Mouse (Mus musculus) frontal cortex, postnatal 14 days (tissue): ENCODE data around the gene Elfn1.
"Not testable (repeated sequence)": the region's sequence is repeated elsewhere in the genome, so short reads cannot be mapped to it uniquely, and the experiment has no call there.

Experiments
- DNase-seq, 2 experiments: peaks; one replicate each; pipeline ENCODE4 v3.0.0; 2022; ENCODE audit warnings: low spot score in 2 of 2

The Elfn1 gene

DNA sequence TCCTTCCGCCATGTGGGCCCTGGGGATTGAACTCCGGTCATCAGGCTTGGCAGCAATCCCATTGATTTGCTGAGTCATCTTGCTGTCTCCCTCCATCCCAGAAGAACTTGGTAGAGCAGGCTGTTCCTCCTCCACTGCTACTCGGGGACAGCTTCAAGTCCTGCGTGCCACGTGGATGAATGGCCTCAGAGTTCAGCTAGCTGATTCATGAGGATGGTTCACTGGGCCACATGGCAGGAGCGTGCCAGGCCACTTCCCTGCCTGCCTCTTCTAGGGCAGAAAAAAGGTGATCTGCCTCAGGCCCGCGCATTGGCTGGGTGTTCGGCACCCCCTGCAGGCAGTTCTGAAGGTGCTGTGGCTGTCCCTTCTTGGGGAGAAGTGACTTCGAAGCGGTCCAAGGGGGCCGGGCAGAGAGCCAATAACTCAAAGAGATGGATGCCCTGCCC lies 62.5 kb downstream of the Elfn1 start:
- DNase-seq, result no peak

DNA sequence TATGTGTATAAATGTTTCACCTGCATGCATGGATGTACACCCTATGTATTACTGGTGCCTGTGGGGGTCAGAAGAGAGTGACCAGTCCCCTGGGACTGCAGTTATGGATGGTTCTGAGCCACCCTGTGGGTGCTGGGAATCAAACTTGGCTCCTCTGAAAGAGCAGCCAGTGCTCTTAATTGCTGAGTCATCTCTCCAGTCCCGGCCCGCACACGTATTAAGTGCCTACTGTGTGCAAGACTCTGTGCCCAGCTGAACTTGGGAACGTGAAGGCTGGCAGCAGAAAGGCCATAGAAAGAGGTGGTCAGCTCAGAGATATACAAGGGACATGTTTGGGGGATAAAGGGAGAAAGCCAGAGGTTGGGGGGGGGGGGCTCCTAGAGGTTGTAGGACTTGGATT lies 68.8 kb downstream of the Elfn1 start:
- no peak for DNase-seq

DNA sequence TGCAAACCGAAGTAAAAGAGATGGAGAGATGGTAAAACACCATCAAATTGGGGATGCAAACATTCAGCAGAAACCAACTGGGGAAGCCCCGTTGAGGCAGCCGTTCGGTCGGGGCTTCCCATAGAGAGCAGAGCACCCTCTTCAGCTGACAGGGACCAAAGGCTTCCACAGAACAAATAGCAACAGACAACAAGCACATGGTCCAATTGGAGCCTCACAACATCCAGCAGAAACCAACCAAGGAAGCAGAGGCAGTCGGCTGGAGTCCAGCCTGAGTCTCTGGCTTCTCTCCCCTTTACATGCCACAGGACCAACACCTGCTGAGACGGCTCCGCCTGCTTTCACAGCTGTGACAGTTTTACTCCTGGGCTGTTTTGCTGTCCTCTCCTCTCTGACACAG lies 69.7 kb downstream of the Elfn1 start:
- no peak for DNase-seq

DNA sequence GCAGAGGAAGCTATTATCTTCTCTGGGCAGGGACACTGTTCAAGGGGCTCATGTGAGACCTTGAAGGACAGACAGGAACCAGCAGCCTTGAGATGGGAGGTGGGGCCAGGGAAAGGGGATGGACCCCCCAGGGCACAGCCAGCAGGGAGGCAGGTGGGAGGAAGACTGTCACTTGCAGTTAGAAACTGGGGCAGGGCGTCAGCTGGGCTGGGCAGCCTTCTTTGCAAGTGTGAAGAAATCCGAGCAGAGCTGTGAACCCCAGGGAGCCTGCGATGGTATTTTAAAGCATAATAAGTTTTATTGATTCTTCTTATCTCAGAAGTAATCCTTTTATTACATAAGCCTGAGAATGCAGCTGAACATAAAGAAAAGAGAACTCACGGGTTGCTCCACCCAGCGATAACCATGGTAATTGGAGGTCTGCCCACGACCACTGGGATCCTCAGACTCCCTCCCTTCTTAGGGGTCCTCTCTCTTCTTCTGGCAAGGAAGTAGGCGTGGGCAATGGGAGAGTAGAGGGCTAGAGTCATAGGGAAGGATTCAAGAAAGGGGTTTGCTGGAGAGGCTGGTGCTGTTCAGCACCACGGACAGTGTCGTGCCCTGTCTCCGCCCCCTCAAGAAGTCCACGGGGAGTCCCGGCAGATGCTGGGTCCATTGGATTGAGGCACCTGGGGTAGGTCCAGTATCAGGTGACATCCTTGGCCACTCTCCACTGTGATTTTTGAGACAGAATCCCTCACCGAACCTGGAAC lies 71.0 kb downstream of the Elfn1 start:
- DNase-seq, result no peak

DNA sequence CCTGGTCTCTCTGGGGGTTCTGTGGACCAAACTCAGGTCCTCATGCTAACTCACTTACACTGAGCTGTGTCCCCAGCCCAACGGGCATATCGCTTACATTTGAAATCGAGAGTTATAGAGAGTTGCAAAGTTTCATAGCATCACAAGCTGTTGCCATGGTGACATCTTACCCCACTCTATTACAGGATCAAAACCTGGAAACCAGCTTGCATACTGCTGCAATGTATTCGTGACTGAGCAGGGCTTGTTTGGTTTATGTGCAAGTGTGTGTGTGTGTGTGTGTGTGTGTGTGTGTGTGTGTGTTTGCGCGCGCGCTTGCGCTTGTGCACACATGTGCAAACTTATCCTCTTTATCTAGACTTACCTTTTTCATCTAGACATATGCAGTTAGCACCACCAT lies 71.6 kb downstream of the Elfn1 start:
- no peak for DNase-seq

DNA sequence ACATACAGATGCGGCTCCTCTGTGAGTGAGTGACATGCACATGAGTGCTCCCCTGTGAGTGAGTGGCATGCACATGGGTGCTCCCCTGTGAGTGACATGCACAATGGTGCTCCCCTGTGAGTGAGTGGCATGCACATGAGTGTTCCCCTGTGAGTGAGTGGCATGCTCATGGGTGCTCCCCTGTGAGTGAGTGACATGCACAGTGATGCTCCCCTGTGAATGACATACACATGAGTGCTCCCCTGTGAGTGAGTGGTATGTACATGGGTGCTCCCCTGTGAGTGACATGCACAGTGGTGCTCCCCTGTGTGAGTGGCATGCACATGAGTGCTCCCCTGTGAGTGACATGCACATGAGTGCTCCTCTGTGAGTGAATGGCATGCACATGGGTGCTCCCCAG lies 74.2 kb downstream of the Elfn1 start:
- DNase-seq, result no peak

DNA sequence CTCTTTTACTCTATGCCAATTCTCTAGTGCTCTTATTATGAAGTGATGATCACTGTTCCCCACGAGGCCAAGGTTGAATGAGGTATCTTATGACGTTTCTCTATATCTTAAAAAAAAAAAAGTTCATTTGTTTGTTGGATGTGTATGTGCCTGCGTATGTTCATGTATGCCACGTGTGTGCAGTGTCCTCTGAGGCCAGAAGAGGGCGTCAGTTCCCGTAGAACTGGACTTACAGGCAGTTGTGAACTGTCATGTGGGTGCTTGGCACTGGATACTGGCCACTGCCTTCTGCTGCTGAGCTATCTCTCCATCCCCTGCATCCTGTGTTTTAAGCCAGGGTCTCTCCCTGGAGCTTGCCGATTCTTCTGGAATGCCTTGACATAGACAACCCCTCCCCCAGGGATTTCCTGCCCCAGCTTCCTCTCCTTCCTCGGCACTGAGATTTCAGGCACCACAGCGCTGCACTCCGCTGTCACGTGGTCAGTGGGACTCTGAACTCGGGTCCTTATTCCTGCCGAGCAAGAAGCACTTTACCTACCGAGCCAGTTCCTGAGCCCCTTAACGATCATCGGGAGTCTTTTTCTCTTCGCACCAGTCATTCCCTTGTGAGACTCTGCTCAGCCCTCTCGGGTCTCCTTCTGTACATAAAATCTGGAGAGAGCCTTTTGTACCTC lies 77.5 kb downstream of the Elfn1 start:
- no peak for DNase-seq

DNA sequence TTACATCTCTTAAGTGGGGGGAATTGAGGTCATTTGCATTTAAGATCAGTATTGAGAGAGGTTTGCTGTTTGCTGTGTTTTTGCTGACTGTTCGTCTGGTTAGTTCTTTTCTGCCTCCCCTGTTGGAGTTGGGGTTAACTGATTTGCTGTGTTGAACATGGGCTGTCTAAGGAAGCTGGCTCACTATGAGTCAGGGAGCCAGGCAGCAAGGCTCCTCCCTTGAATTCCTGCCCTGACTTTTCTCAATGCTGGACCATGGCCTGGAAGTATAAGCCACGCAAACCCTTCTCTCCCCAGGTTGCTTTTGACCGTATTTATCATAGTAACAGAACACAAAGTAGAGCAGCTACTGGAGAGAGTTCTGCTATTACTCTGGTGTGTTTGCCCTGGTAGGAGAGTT lies 83.8 kb downstream of the Elfn1 start:
- no peak for DNase-seq

DNA sequence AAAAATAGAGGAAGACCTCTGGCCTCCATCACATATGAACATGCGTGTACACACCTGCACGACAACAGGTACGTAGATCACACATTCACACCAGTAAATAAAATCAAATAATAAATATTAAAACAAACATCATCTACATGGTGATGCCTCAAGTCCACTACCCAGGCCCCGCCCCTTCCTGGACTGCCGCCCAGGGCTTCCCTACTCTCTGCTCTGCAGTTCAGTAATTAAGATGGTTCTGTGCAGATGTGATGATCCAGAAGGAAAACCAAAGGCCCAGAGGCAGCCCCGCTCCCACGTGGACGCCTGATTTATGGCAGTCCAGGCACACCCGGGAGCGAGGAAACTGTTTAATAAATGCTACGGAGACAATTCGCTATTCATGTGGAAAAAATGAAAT lies 90.6 kb downstream of the Elfn1 start:
- not testable (repeated sequence) for DNase-seq

DNA sequence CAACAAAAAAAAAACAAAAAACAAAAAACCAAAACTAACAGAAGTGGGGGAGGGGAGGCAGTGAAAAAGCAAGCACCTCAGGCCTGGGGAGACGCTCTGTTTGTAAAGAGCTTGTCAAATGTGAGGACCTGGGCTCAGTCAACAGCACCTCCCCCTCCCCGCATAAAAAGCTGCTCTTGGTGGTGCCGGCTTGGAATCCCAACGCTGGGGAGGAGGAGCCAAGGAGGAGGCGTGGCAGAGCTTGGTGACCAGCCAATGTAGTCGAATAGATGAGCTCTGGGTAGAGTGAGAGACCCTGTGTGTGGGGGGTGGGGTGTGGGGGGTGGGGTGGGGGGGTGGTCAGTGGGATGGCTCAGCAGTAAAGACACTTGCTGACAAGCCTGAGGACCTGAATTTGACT lies 91.2 kb downstream of the Elfn1 start:
- no peak for DNase-seq

DNA sequence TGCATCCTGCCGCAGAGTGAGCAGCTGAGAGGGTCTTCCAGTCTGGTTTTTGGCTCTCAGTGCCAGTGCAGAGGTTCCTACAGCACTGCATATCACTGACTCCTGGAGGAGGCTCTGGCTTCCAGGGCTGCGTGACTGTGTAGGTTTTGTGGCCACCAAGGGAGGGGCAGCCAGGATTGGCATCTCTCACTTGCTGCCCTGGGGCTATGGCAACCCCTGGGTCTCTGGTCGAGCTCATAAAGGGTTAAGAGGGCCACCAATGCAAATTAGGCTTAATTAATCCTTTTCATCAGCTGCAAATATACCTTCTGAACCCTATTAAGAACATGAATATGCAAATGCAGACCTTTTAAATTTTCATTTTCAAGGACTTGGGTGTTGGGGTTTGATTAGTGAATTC lies 94.8 kb downstream of the Elfn1 start:
- DNase-seq, result no peak

DNA sequence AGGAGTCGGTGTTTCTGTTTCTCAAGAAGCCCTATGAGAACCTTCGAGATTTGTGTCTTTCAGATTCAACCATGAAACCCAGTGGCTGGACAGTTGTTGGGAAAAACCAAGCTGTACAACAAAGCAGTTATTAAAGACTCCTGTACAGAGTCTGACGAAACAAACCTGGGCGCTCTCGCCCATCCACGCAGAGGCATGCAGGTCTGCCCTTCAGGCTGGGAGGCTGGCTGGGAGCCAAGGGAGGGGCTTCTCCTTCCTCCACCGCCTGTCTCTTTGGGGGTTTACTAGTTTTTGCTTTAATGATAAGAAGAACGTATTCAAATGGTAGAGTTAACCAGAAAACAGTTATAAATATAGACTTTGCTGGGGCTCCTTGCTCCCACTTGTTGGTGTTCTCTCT lies 99.1 kb downstream of the Elfn1 start:
- DNase-seq, result no peak

DNA sequence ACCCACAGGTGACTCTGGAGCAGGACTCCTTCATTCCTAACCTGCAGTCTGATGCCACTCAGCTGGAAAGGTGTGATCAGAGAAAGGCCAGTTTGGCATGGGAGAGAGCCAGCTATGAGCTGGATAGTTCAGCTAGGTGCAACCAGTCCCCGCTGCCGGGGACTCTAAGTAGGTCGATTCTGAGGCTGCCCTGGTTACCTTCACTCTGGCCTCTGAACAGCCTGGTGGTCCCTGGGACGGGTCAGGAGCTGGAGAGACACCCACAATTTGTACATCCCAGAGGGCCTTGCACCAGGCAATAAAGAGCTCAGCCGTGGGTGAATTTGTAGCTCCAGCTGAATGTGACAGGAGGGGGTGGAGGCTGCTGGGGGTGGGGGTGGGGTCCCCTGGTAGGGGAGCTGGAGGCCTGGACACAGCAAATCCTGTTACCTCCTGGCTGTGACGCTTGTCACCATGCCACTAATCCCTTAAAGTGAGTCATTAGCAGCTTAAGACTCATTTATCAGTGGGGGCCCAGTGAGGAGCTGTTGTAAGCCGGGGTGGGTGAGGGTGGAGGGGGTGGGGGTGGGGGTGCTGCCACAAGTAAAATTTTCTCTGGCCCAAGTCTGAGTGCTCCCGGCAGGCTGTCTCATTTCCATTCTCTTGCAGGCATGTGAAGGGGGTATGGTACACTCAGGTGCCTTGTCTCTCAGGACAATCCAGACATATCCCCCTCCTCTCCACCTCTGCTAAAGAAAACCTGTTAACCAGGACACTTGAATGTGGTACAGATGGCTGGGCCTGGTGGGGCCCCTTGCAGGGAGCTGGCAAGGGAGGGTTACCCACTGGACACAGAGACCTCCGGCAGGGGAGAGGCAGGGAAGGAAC lies 100.1 kb downstream of the Elfn1 start:
- DNase-seq, result no peak

DNA sequence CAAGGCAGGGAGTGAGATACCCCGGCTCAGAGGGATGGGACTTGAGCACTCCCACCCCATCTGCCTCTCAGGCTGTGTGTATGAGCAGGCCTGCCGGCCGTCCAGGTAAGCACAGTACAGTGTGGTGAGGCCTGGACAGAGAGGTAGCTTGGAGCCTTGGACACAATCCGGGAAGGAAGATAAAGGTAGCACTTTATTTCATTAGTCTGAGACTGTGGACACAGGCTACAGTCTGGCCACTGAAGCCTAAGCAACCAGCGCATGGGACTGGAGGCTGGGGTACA lies 100.7 kb downstream of the Elfn1 start:
- DNase-seq, result no peak

DNA sequence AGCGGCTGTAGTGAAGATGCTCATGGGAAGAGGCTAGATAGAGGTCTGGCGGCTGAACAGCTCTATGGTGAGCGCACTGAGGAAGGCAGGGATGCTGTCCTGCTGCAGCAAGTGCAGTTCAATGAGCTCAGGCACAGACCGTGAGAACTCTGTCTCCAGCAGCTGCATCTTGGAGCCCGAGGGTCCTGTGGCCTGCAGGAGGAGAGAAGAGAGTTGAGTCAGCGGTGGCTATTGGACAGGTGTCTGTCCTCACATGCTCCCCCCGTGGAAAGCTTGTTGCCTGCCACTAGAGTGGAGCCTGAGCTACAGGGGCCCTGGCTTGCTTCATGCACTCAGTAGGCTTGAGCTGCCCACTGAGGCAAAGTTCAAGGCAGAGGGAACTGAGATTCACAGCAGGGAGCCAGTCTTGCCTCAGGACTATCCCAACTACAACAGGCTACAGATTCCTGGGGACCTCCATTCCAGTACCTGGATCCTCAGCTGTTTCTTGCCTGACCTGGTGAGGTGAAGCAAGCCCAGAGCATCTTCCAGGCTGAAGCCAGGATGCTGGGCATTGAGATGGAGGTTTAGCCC lies 101.4 kb downstream of the Elfn1 start:
- DNase-seq, result no peak

DNA sequence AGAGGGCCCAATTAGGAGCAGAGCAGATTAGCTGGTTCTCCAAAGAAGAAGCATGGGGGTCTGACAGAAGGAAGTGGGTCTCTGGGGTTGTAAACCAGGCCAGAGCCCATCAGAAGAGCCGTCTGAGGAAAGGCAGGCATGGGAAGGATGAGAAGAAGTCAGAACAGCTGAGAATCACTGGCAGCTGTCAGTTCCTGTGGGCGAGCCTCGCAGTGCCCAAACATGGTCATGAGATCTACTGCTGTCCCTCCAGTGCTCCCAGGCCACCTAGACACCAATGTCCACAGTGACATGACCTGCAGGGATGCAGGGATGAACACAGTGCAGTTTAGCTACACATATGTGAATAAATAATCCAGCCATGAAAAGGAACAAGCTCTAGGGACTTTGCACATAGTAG lies 102.7 kb downstream of the Elfn1 start:
- DNase-seq, result no peak

DNA sequence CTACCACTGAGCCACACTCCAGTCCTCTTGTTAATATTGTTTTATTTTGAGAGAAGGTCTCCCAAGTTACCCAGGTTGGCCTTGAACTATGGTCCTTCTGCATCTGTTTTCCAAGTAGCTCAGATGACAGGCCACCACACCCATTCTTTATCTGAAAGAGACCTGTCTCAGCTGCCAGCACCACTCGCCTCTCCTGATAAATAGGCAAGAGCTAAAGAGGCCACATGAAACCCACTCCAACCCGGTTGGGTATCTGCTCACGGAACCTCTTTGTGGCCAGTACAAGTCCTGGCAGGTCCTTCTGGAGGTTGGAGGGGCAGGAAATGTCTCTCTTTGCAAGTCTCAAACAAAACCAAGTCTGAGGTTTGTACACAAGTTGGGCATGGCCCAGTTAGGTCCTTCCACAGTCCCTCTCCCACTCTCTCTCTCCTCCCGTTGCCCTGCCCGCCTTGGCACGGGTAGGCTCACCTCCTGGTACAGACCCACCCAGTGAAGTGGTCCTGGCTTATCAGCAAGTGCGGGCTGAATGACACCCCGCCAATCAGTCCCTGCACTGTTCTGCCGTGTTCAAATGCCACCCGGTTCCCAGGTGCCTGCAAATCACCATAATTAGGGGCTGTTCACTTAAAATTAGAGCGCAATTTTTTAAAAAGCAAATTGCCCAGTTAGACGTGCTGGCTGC lies 104.7 kb downstream of the Elfn1 start:
- DNase-seq, result no peak

DNA sequence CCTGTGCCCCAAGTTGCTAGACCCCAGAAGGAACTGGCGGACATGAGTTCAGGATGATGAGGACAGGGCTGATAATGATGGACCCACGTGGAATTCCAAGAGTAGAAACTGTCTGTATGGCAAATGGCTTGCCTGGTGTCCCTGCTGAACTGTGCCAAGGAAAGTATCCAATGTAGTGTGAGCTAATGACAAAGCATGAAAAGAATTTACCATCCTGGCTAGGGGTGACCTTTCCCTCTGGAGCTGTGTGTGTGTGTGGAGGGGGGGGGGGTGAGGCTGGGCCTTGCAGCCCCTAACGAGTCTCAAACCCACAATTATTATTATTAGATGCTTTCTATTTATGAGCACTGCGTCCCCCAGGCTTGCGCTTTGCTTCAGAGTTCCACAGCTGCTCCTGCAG lies 105.9 kb downstream of the Elfn1 start:
- DNase-seq, result no peak

DNA sequence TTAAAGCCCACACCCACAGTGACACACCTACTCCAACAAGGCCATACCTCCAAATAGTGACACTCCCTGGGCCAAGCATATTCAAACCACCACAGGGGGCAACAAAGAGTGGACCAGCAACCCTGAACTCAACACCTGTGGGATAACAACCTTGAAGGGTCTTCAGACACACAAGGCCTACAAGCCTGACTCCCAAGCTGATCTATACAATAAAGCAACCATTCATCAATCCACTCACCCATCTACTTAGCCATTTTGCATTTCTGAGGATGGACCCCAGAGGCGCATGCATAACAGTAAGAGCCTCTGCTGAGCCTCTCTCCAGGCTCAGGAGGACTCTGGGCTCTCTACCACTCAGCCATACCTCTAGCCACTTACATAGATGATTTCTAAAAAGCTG lies 109.2 kb downstream of the Elfn1 start:
- no peak for DNase-seq

DNA sequence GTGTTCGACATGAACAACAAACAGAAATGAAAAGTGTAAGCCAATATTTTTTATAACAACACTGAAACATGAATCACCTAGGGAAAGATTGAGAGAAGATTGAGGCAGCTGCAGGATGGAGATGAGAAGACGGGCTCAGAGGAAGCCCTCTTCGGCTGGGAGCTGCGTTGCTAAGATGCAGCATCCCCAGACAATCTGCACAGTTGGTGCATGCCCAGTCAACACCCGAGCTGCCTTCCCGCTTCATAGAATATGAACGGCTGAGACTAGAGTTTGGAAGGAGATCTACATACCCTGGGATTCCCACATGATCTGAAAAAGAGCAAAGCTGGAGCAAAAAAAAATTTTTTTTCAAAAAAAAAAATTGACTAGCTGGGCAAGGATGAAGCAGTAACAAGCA lies 111.0 kb downstream of the Elfn1 start:
- no peak for DNase-seq

DNA sequence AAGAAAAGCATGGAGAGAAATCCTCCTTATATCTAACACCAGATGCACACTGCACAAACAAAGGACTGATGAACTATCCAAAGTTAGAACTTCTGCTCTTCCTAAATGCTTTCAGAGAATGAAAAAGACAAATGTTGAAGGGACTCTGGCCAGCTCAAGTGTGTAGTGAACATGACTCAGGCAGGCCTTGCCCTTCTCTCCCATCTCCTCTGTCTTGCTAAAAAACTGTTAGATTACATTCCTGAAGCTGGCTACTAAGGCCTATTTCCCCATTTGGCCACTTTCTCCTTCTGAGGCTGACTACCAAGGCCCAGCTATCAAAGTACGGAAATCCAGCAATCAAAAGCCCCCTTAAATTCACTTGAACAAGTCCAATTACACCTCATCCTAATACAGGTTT lies 111.9 kb downstream of the Elfn1 start:
- DNase-seq, result no peak

DNA sequence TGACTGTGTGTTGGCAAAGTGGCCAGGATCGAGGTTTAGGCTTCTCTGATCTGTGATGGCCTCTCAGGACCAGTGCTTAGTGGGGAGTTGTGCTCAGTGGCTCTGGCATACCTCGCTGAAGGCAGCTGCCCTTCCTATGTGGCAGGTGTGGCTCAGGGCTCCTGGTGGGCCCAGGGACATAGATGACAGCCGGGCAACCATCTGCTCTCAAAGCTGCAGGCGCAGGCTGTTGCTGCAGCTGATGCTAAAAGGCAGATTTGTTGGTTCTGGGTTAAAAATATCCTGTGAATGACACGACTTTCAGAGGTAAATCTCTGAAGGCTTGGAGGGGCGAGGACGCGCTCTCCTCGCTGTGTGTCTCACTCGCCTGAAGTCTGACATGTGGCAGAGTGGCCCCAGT lies 114.0 kb downstream of the Elfn1 start:
- DNase-seq, result no peak
